In genomic region chr1:62094885-62095284, GRCm38 (mm10) we compare ENCODE assay signal across 31 mouse cellular contexts.
"Had no signal": no experiment of that assay in that cellular context is flagged by ENCODE, and none has a peak within 500 bp of the region (broad histone marks: within the 10 kb centered on the region; RNA-seq: fewer than 3 reads in every experiment).

No protein-coding gene starts in this region.

- H3K9ac ChIP-seq: limb, embryonic 12.5 days; limb, embryonic 13.5 days; limb, embryonic 15.5 days; liver, embryonic 12.5 days; liver, embryonic 13.5 days; liver, embryonic 14.5 days; liver, embryonic 15.5 days; liver, postnatal 0 days; lung, embryonic 14.5 days; lung, embryonic 15.5 days; midbrain, embryonic 12.5 days; midbrain, embryonic 13.5 days; midbrain, embryonic 15.5 days had no signal

- H3K27me3 ChIP-seq: limb, embryonic 12.5 days; limb, embryonic 13.5 days; limb, embryonic 15.5 days; liver, embryonic 12.5 days; liver, embryonic 13.5 days; liver, embryonic 15.5 days; lung, embryonic 15.5 days; megakaryocyte, embryonic 14.5 days; midbrain, embryonic 12.5 days; midbrain, embryonic 13.5 days; midbrain, embryonic 15.5 days had no signal

- H3K4me1 ChIP-seq: limb, embryonic 10.5 days; limb, embryonic 12.5 days; limb, embryonic 13.5 days; limb, embryonic 15.5 days; liver, embryonic 12.5 days; liver, embryonic 13.5 days; liver, embryonic 15.5 days; lung, embryonic 15.5 days; megakaryocyte, embryonic 14.5 days; midbrain, embryonic 10.5 days; midbrain, embryonic 12.5 days; midbrain, embryonic 13.5 days; midbrain, embryonic 15.5 days had no signal

- H3K4me3 ChIP-seq: limb, embryonic 10.5 days; limb, embryonic 12.5 days; limb, embryonic 13.5 days; limb, embryonic 15.5 days; liver, embryonic 12.5 days; liver, embryonic 13.5 days; liver, embryonic 15.5 days; lung, embryonic 15.5 days; megakaryocyte, embryonic 14.5 days; midbrain, embryonic 10.5 days; midbrain, embryonic 12.5 days; midbrain, embryonic 13.5 days; midbrain, embryonic 15.5 days; myocyte had no signal

- DNase-seq: left cerebral cortex, postnatal 4 days; liver; liver, embryonic 13.5 days; liver, postnatal 0 days; lung, adult 18-20 months; lung, adult 2 months; lung, embryonic 14.5 days; lung, postnatal 10 days; lung, postnatal 14 days; lung, postnatal 36 days; lung, postnatal 4 days; midbrain, embryonic 14.5 days had no signal

- H3K27ac ChIP-seq: limb, embryonic 10.5 days; limb, embryonic 12.5 days; limb, embryonic 13.5 days; limb, embryonic 15.5 days; liver, embryonic 12.5 days; liver, embryonic 13.5 days; liver, embryonic 14.5 days; liver, embryonic 15.5 days; lung, embryonic 15.5 days; macrophage; midbrain, embryonic 10.5 days; midbrain, embryonic 12.5 days; midbrain, embryonic 13.5 days; midbrain, embryonic 15.5 days had no signal

- H3K9me3 ChIP-seq: limb, embryonic 10.5 days; limb, embryonic 12.5 days; limb, embryonic 13.5 days; limb, embryonic 15.5 days; liver, embryonic 12.5 days; liver, embryonic 13.5 days; liver, embryonic 15.5 days; lung, embryonic 15.5 days; midbrain, embryonic 10.5 days; midbrain, embryonic 12.5 days; midbrain, embryonic 13.5 days; midbrain, embryonic 15.5 days had no signal

- ATAC-seq: liver, embryonic 12.5 days; liver, postnatal 0 days; lung, postnatal 0 days; midbrain, embryonic 13.5 days; midbrain, embryonic 15.5 days; midbrain, embryonic 16.5 days had no signal

- H3K36me3 ChIP-seq: limb, embryonic 10.5 days; limb, embryonic 12.5 days; limb, embryonic 13.5 days; limb, embryonic 15.5 days; liver, embryonic 12.5 days; liver, embryonic 13.5 days; liver, embryonic 15.5 days; lung, embryonic 15.5 days; midbrain, embryonic 10.5 days; midbrain, embryonic 12.5 days; midbrain, embryonic 13.5 days; midbrain, embryonic 15.5 days had no signal

- H3K4me2 ChIP-seq: limb, embryonic 12.5 days; limb, embryonic 13.5 days; limb, embryonic 15.5 days; liver, embryonic 11.5 days; liver, embryonic 12.5 days; liver, embryonic 13.5 days; liver, embryonic 15.5 days; lung, embryonic 14.5 days; lung, embryonic 15.5 days; midbrain, embryonic 11.5 days; midbrain, embryonic 12.5 days; midbrain, embryonic 13.5 days; midbrain, embryonic 15.5 days had no signal
